Mouse (Mus musculus): ENCODE results near the gene Nol9.

GRCm38 (mm10) chr4:152100541-152100940 is 61.4 kb downstream of the Nol9 start:
- TF ChIP-seq EP300 (IDR thresholded peaks at IDR 0.05) = no peak
- no peak for TF ChIP-seq CTCF (IDR thresholded peaks at IDR 0.05)
